Mouse (Mus musculus): ENCODE data around the gene Scgb1c1. TPM values are rescaled to one million over a fixed set of nuclear protein-coding genes. Genes with fewer than 3 reads are reported as not detected.
A peak's percentile ranks its signal among the peaks of the same experiment; 100 is the strongest.
"Not testable (repeated sequence)": the region's sequence is repeated elsewhere in the genome, so short reads cannot be mapped to it uniquely, and the experiment has no call there.

Scgb1c1 gene
- polyA plus RNA-seq, 1 experiment from 2014 or later: not detected

GRCm38 (mm10) chr7:140880419-140880818 is 35.1 kb downstream of the Scgb1c1 start:
- Histone ChIP-seq H3K27me3 (ENCODE audit: control insufficient read depth, insufficient read depth, low read length) (no peaks in the 10 kb centered on the region), H3K4me3 (ENCODE audit: low read depth, low read length) (no peak overlapping the region), H3K36me3 (ENCODE audit: control insufficient read depth, insufficient read depth, low read length) (no peaks in the 10 kb centered on the region), H3K9ac (ENCODE audit: low read length) (no peak overlapping the region), H3K9me3 (ENCODE audit: control insufficient read depth, low read length) (no peaks in the 10 kb centered on the region), H3K4me1 (replicated peaks; ENCODE audit: control insufficient read depth, insufficient read depth, low read length) (peaks cover 3% of the 10 kb centered on the region; the same call in 1 of the 2 replicates), H3K27ac (ENCODE audit: low read depth, low read length) (no peak overlapping the region), H3K4me2 (ENCODE audit: low read depth, low read length, severe bottlenecking) (no peak overlapping the region)
- DNase-seq (ENCODE audit: low spot score) (no peak), ATAC-seq (replicated peaks; ENCODE audit: low FRiP score) (no peak)
- WGBS: 90% methylated on average over 3 of the region's 3 CpGs

- ATAC-seq (replicated peaks; ENCODE audit: low FRiP score) (no peak), DNase-seq (ENCODE audit: low spot score) (no peak)
- peaks cover 3% of the 10 kb centered on the region; the same call in 1 of the 2 replicates for H3K4me1 ChIP-seq (replicated peaks; ENCODE audit: control insufficient read depth, insufficient read depth, low read length)
- peak overlapping the region; percentile 82 for H3K4me2 ChIP-seq (ENCODE audit: low read depth, low read length, severe bottlenecking)
- peak overlapping the region; percentile 81 for H3K9ac ChIP-seq (ENCODE audit: low read length)
- no peaks in the 10 kb centered on the region for H3K27me3 ChIP-seq (ENCODE audit: control insufficient read depth, insufficient read depth, low read length)
- H3K4me3 ChIP-seq (ENCODE audit: low read depth, low read length): peak overlapping the region; percentile 91
- H3K9me3 ChIP-seq (ENCODE audit: control insufficient read depth, low read length): no peaks in the 10 kb centered on the region
- H3K36me3 ChIP-seq (ENCODE audit: control insufficient read depth, insufficient read depth, low read length): no peaks in the 10 kb centered on the region
- no peak overlapping the region for H3K27ac ChIP-seq (ENCODE audit: low read depth, low read length)
- 35% methylated on average over 8 of the region's 8 CpGs for WGBS
Measured at GRCm38 (mm10) chr7:140880865-140881515, 35.6 kb downstream of the Scgb1c1 start.

- peak; percentile 94 for DNase-seq (ENCODE audit: low spot score)
- Histone ChIP-seq H3K27me3 (ENCODE audit: control insufficient read depth, insufficient read depth, low read length) (no peaks in the 10 kb centered on the region), H3K4me3 (ENCODE audit: low read depth, low read length) (peak within 1 kb of the TSS; percentile 91), H3K9me3 (ENCODE audit: control insufficient read depth, low read length) (no peaks in the 10 kb centered on the region), H3K9ac (ENCODE audit: low read length) (peak within 1 kb of the TSS; percentile 81), H3K27ac (ENCODE audit: low read depth, low read length) (peak within 1 kb of the TSS; percentile 66), H3K36me3 (ENCODE audit: control insufficient read depth, insufficient read depth, low read length) (peaks cover 4% of the 10 kb centered on the region; the same call in 1 of the 2 replicates), H3K4me1 (replicated peaks; ENCODE audit: control insufficient read depth, insufficient read depth, low read length) (peaks cover 3% of the 10 kb centered on the region; the same call in 1 of the 2 replicates), H3K4me2 (ENCODE audit: low read depth, low read length, severe bottlenecking) (peak within 1 kb of the TSS; percentile 82)
- WGBS: under 1% methylated on average over 59 of the region's 59 CpGs
- peak; percentile 96 for ATAC-seq (replicated peaks; ENCODE audit: low FRiP score)
Measured at GRCm38 (mm10) chr7:140881696-140882468, 36.5 kb downstream of the Scgb1c1 start, which contains the start of the genes Psmd13 and Sirt3. Psmd13 (plus strand) TSS chr7:140881968. Sirt3 (minus strand) TSS chr7:140882309.

- peaks cover 4% of the 10 kb centered on the region; the same call in 1 of the 2 replicates for H3K36me3 ChIP-seq (ENCODE audit: control insufficient read depth, insufficient read depth, low read length)
- H3K4me2 ChIP-seq (ENCODE audit: low read depth, low read length, severe bottlenecking): peak overlapping the region; percentile 82
- H3K9ac ChIP-seq (ENCODE audit: low read length): peak overlapping the region; percentile 81
- peak overlapping the region; percentile 91 for H3K4me3 ChIP-seq (ENCODE audit: low read depth, low read length)
- peaks cover 3% of the 10 kb centered on the region; the same call in 1 of the 2 replicates for H3K4me1 ChIP-seq (replicated peaks; ENCODE audit: control insufficient read depth, insufficient read depth, low read length)
- no peak for ATAC-seq (replicated peaks; ENCODE audit: low FRiP score)
- no peaks in the 10 kb centered on the region for H3K27me3 ChIP-seq (ENCODE audit: control insufficient read depth, insufficient read depth, low read length)
- H3K27ac ChIP-seq (ENCODE audit: low read depth, low read length): peak overlapping the region; percentile 20; the same call in 1 of the 2 replicates
- H3K9me3 ChIP-seq (ENCODE audit: control insufficient read depth, low read length): no peaks in the 10 kb centered on the region
- DNase-seq (ENCODE audit: low spot score): no peak
- under 1% methylated on average over 12 of the region's 12 CpGs for WGBS
Measured at GRCm38 (mm10) chr7:140882469-140882803, 37.1 kb downstream of the Scgb1c1 start.

- H3K9ac ChIP-seq (ENCODE audit: low read length); H3K27me3 ChIP-seq (ENCODE audit: control insufficient read depth, insufficient read depth, low read length); H3K4me2 ChIP-seq (ENCODE audit: low read depth, low read length, severe bottlenecking); DNase-seq (ENCODE audit: low spot score); H3K9me3 ChIP-seq (ENCODE audit: control insufficient read depth, low read length); ATAC-seq (replicated peaks; ENCODE audit: low FRiP score); H3K4me3 ChIP-seq (ENCODE audit: low read depth, low read length); H3K27ac ChIP-seq (ENCODE audit: low read depth, low read length); H3K4me1 ChIP-seq (replicated peaks; ENCODE audit: control insufficient read depth, insufficient read depth, low read length): not testable (repeated sequence)
- H3K36me3 ChIP-seq (ENCODE audit: control insufficient read depth, insufficient read depth, low read length): peaks cover 13% of the 10 kb centered on the region; the same call in 1 of the 2 replicates
- WGBS: 97% methylated on average over 16 of the region's 16 CpGs
Measured at GRCm38 (mm10) chr7:140890636-140891035, 45.3 kb downstream of the Scgb1c1 start.

GRCm38 (mm10) chr7:140894031-140894430 is 48.7 kb downstream of the Scgb1c1 start:
- Histone ChIP-seq H3K9ac (ENCODE audit: low read length) (no peak overlapping the region), H3K4me1 (replicated peaks; ENCODE audit: control insufficient read depth, insufficient read depth, low read length) (no peaks in the 10 kb centered on the region), H3K4me3 (ENCODE audit: low read depth, low read length) (no peak overlapping the region), H3K36me3 (ENCODE audit: control insufficient read depth, insufficient read depth, low read length) (peaks cover 15% of the 10 kb centered on the region; the same call in 1 of the 2 replicates), H3K4me2 (ENCODE audit: low read depth, low read length, severe bottlenecking) (no peak overlapping the region), H3K27ac (ENCODE audit: low read depth, low read length) (no peak overlapping the region), H3K27me3 (ENCODE audit: control insufficient read depth, insufficient read depth, low read length) (no peaks in the 10 kb centered on the region), H3K9me3 (ENCODE audit: control insufficient read depth, low read length) (no peaks in the 10 kb centered on the region)
- DNase-seq (ENCODE audit: low spot score) (no peak), ATAC-seq (replicated peaks; ENCODE audit: low FRiP score) (no peak)
- 90% methylated on average over 7 of the region's 7 CpGs for WGBS

GRCm38 (mm10) chr7:140894611-140895010 is 49.3 kb downstream of the Scgb1c1 start:
- no peak overlapping the region for H3K27ac ChIP-seq (ENCODE audit: low read depth, low read length)
- ATAC-seq (replicated peaks; ENCODE audit: low FRiP score) (no peak), DNase-seq (ENCODE audit: low spot score) (no peak)
- whole genome bisulfite sequencing: over 99% methylated on average over 3 of the region's 3 CpGs
- H3K27me3 ChIP-seq (ENCODE audit: control insufficient read depth, insufficient read depth, low read length): no peaks in the 10 kb centered on the region
- no peaks in the 10 kb centered on the region for H3K4me1 ChIP-seq (replicated peaks; ENCODE audit: control insufficient read depth, insufficient read depth, low read length)
- H3K4me2 ChIP-seq (ENCODE audit: low read depth, low read length, severe bottlenecking): no peak overlapping the region
- peaks cover 16% of the 10 kb centered on the region; the same call in 1 of the 2 replicates for H3K36me3 ChIP-seq (ENCODE audit: control insufficient read depth, insufficient read depth, low read length)
- no peaks in the 10 kb centered on the region for H3K9me3 ChIP-seq (ENCODE audit: control insufficient read depth, low read length)
- H3K4me3 ChIP-seq (ENCODE audit: low read depth, low read length): no peak overlapping the region
- no peak overlapping the region for H3K9ac ChIP-seq (ENCODE audit: low read length)
